Mouse (Mus musculus) forebrain, embryonic 15.5 days (tissue): ENCODE data around the gene Eppin. TPM values are rescaled to one million over a fixed set of nuclear protein-coding genes. Genes with fewer than 3 reads are reported as not detected.

ENCODE experiments used
- ATAC-seq: fragments of 200-750 bp; cut with Nextera tagmentation; replicated peaks from 2 replicates; pipeline ENCODE4 v1.8.0; 2017; ENCODE audit warnings: mild to moderate bottlenecking, moderate TSS enrichment, moderate library complexity
- H3K27ac ChIP-seq: fragments of 300-500 bp; sonication (generic); replicated peaks from 2 replicates; pipeline ENCODE4 v1.5.1; 2015; ENCODE audit warnings: mild to moderate bottlenecking, inconsistent platforms
- H3K27me3 ChIP-seq: fragments of 300-500 bp; sonication (generic); 2 replicates; pipeline ENCODE4 v1.6.1; 2015; ENCODE audit warnings: inconsistent platforms
- H3K36me3 ChIP-seq: fragments of 300-500 bp; sonication (generic); 2 replicates; pipeline ENCODE4 v1.6.1; 2015; ENCODE audit warnings: mild to moderate bottlenecking, inconsistent platforms
- H3K4me1 ChIP-seq: fragments of 300-500 bp; sonication (generic); 2 replicates; pipeline ENCODE4 v1.6.1; 2015; ENCODE audit warnings: inconsistent platforms
- H3K4me2 ChIP-seq: fragments of 300-500 bp; sonication (generic); replicated peaks from 2 replicates; pipeline ENCODE4 v1.6.1; 2015; ENCODE audit warnings: mild to moderate bottlenecking, inconsistent platforms
- H3K4me3 ChIP-seq: fragments of 300-500 bp; sonication (generic); 2 replicates; pipeline ENCODE4 v1.5.1; 2015; ENCODE audit warnings: mild to moderate bottlenecking, inconsistent platforms
- H3K9ac ChIP-seq: fragments of 300-500 bp; sonication (generic); replicated peaks from 2 replicates; pipeline ENCODE4 v1.6.1; 2015; ENCODE audit warnings: mild to moderate bottlenecking, inconsistent platforms
- H3K9me3 ChIP-seq: fragments of 300-500 bp; sonication (generic); 2 replicates; pipeline ENCODE4 v1.6.1; 2016; ENCODE audit warnings: inconsistent platforms
- WGBS: fragments of 180-500 bp; shearing (Covaris S2); methylation state at CpG from one replicate; pipeline ENCODE4 v1.1.7; 2015; ENCODE audit warnings: mixed read lengths; 5-methylcytosine and 5-hydroxymethylcytosine counted together
- polyA plus RNA-seq: library from polyadenylated mRNA; unstranded; fragments of >200 nt; fragmentation: Nextera tagmentation; extraction: Ambion mirVana; gene quantifications from 2 replicates; pipeline ENCODE4 v1.2.1, GENCODE M21; 2015

Gene Eppin
- polyA plus RNA-seq, 1 experiment from 2014 or later: not detected

GRCm38 (mm10) chr2:164551502-164551901 lies 41.9 kb downstream of the Eppin start:
- Histone ChIP-seq H3K9me3 (no peaks in the 10 kb centered on the region), H3K4me3 (no peak overlapping the region), H3K36me3 (no peaks in the 10 kb centered on the region), H3K4me2 (no peak overlapping the region), H3K27me3 (no peaks in the 10 kb centered on the region), H3K4me1 (no peaks in the 10 kb centered on the region), H3K27ac (no peak overlapping the region), H3K9ac (no peak overlapping the region)
- WGBS: 90% methylated on average over 9 of the region's 9 CpGs
- no peak for ATAC-seq

- H3K9me3 ChIP-seq: no peaks in the 10 kb centered on the region
- H3K4me2 ChIP-seq: no peak overlapping the region
- H3K4me1 ChIP-seq: no peaks in the 10 kb centered on the region
- 78% methylated on average over 2 of the region's 2 CpGs for WGBS
- no peaks in the 10 kb centered on the region for H3K27me3 ChIP-seq
- H3K27ac ChIP-seq: no peak overlapping the region
- H3K36me3 ChIP-seq: no peaks in the 10 kb centered on the region
- ATAC-seq: no peak
- no peak overlapping the region for H3K9ac ChIP-seq
- no peak overlapping the region for H3K4me3 ChIP-seq
Measured at GRCm38 (mm10) chr2:164550895-164551269, 42.5 kb downstream of the Eppin start.

GRCm38 (mm10) chr2:164549963-164550894 lies 43.2 kb downstream of the Eppin start:
- H3K9me3 ChIP-seq: no peaks in the 10 kb centered on the region
- H3K27ac ChIP-seq: no peak overlapping the region
- no peak overlapping the region for H3K4me2 ChIP-seq
- ATAC-seq: no peak
- WGBS: 21% methylated on average over 10 of the region's 10 CpGs
- no peaks in the 10 kb centered on the region for H3K27me3 ChIP-seq
- H3K4me3 ChIP-seq: no peak overlapping the region
- H3K36me3 ChIP-seq: no peaks in the 10 kb centered on the region
- no peaks in the 10 kb centered on the region for H3K4me1 ChIP-seq
- no peak overlapping the region for H3K9ac ChIP-seq

GRCm38 (mm10) chr2:164549338-164549737 lies 44.1 kb downstream of the Eppin start:
- Histone ChIP-seq H3K4me3 (no peak overlapping the region), H3K27ac (no peak overlapping the region), H3K4me2 (no peak overlapping the region), H3K27me3 (no peaks in the 10 kb centered on the region), H3K4me1 (no peaks in the 10 kb centered on the region), H3K36me3 (no peaks in the 10 kb centered on the region), H3K9ac (no peak overlapping the region), H3K9me3 (no peaks in the 10 kb centered on the region)
- no peak for ATAC-seq
- 47% methylated on average over 4 of the region's 4 CpGs for WGBS

GRCm38 (mm10) chr2:164544454-164545097 lies 48.8 kb downstream of the Eppin start:
- no peak for ATAC-seq
- WGBS: 56% methylated on average over 5 of the region's 5 CpGs
- H3K4me3 ChIP-seq: no peak overlapping the region
- H3K27ac ChIP-seq: no peak overlapping the region
- H3K4me2 ChIP-seq: no peak overlapping the region
- no peaks in the 10 kb centered on the region for H3K27me3 ChIP-seq
- no peaks in the 10 kb centered on the region for H3K36me3 ChIP-seq
- H3K4me1 ChIP-seq: no peaks in the 10 kb centered on the region
- H3K9ac ChIP-seq: no peak overlapping the region
- no peaks in the 10 kb centered on the region for H3K9me3 ChIP-seq

- ATAC-seq: no peak
- no peaks in the 10 kb centered on the region for H3K9me3 ChIP-seq
- H3K27me3 ChIP-seq: no peaks in the 10 kb centered on the region
- no peaks in the 10 kb centered on the region for H3K36me3 ChIP-seq
- H3K4me2 ChIP-seq: no peak overlapping the region
- H3K27ac ChIP-seq: no peak overlapping the region
- H3K4me3 ChIP-seq: no peak overlapping the region
- WGBS: 74% methylated on average over 2 of the region's 2 CpGs
- no peaks in the 10 kb centered on the region for H3K4me1 ChIP-seq
- H3K9ac ChIP-seq: no peak overlapping the region
Measured at GRCm38 (mm10) chr2:164543745-164544144, 49.6 kb downstream of the Eppin start.

GRCm38 (mm10) chr2:164542598-164542997 lies 50.8 kb downstream of the Eppin start:
- Histone ChIP-seq H3K9ac (no peak overlapping the region), H3K27ac (no peak overlapping the region), H3K27me3 (no peaks in the 10 kb centered on the region), H3K9me3 (no peaks in the 10 kb centered on the region), H3K4me3 (no peak overlapping the region), H3K36me3 (no peaks in the 10 kb centered on the region), H3K4me1 (no peaks in the 10 kb centered on the region), H3K4me2 (no peak overlapping the region)
- WGBS: 83% methylated on average over 7 of the region's 7 CpGs
- ATAC-seq: no peak

GRCm38 (mm10) chr2:164542132-164542531 lies 51.3 kb downstream of the Eppin start:
- Histone ChIP-seq H3K4me2 (no peak overlapping the region), H3K4me1 (no peaks in the 10 kb centered on the region), H3K9me3 (no peaks in the 10 kb centered on the region), H3K9ac (no peak overlapping the region), H3K36me3 (no peaks in the 10 kb centered on the region), H3K27me3 (no peaks in the 10 kb centered on the region), H3K27ac (no peak overlapping the region), H3K4me3 (no peak overlapping the region)
- WGBS: 67% methylated on average over 5 of the region's 5 CpGs
- ATAC-seq: no peak

- ATAC-seq: no peak
- no peaks in the 10 kb centered on the region for H3K36me3 ChIP-seq
- H3K4me1 ChIP-seq: no peaks in the 10 kb centered on the region
- WGBS: 45% methylated on average over 8 of the region's 8 CpGs
- no peak overlapping the region for H3K9ac ChIP-seq
- H3K4me3 ChIP-seq: no peak overlapping the region
- no peaks in the 10 kb centered on the region for H3K9me3 ChIP-seq
- no peak overlapping the region for H3K27ac ChIP-seq
- no peak overlapping the region for H3K4me2 ChIP-seq
- no peaks in the 10 kb centered on the region for H3K27me3 ChIP-seq
Measured at GRCm38 (mm10) chr2:164540652-164541427, 52.6 kb downstream of the Eppin start.

Other genes with a start within 250 kb of the Eppin start
- gene Slpi, start 204.5 kb downstream of the Eppin start, polyA plus RNA-seq: 0.29 TPM in 1 of 2 replicates, not detected in the other
- gene Rbpjl, start 190.5 kb downstream of the Eppin start, polyA plus RNA-seq: 0.05 TPM in 1 of 2 replicates, not detected in the other
- gene Matn4, start 188.4 kb downstream of the Eppin start, polyA plus RNA-seq: 0.94 and 1.1 TPM in 2 replicates
- 6.1 and 6.4 TPM in 2 replicates for gene Sdc4, start 149.7 kb downstream of the Eppin start, polyA plus RNA-seq
- 76.6 and 82.2 TPM in 2 replicates for gene Sys1, start 136.6 kb downstream of the Eppin start, polyA plus RNA-seq
- 6.0 and 6.9 TPM in 2 replicates for gene Gm20458, start 132.6 kb downstream of the Eppin start, polyA plus RNA-seq
- not detected in 2 replicates for gene Trp53tg5, start 119.9 kb downstream of the Eppin start, polyA plus RNA-seq
- gene Dbndd2, start 107.5 kb downstream of the Eppin start, polyA plus RNA-seq: 8.1 and 9.1 TPM in 2 replicates
- gene Pigt, start 96.1 kb downstream of the Eppin start, polyA plus RNA-seq: 55.5 and 60.0 TPM in 2 replicates
- 4.3 and 4.5 TPM in 2 replicates for gene Wfdc2, start 31.2 kb downstream of the Eppin start, polyA plus RNA-seq
- gene Spint3, start 20.1 kb downstream of the Eppin start, polyA plus RNA-seq: not detected in 2 replicates
- gene Wfdc6a, start 8.1 kb downstream of the Eppin start, polyA plus RNA-seq: not detected in 2 replicates
- not detected in 2 replicates for gene Wfdc6b, start 19.9 kb upstream of the Eppin start, polyA plus RNA-seq
- gene Wfdc8, start 20.0 kb upstream of the Eppin start, polyA plus RNA-seq: not detected in 2 replicates
- not detected in 2 replicates for gene Wfdc16, start 45.2 kb upstream of the Eppin start, polyA plus RNA-seq
- not detected in 2 replicates for gene Wfdc10, start 62.5 kb upstream of the Eppin start, polyA plus RNA-seq
- gene Wfdc9, start 63.0 kb upstream of the Eppin start, polyA plus RNA-seq: not detected in 2 replicates
- not detected in 2 replicates for gene Wfdc11, start 80.5 kb upstream of the Eppin start, polyA plus RNA-seq
- not detected in 2 replicates for gene Wfdc13, start 91.5 kb upstream of the Eppin start, polyA plus RNA-seq
- not detected in 2 replicates for gene Spint4, start 104.9 kb upstream of the Eppin start, polyA plus RNA-seq
- not detected in 2 replicates for gene Spint5, start 121.7 kb upstream of the Eppin start, polyA plus RNA-seq
- gene Wfdc3, start 152.3 kb upstream of the Eppin start, polyA plus RNA-seq: 1.1 and 1.7 TPM in 2 replicates
- 73.9 and 74.9 TPM in 2 replicates for gene Dnttip1, start 152.4 kb upstream of the Eppin start, polyA plus RNA-seq
- 199 and 232 TPM in 2 replicates for gene Ube2c, start 176.3 kb upstream of the Eppin start, polyA plus RNA-seq
- gene Tnnc2, start 186.4 kb upstream of the Eppin start, polyA plus RNA-seq: 0.45 and 0.60 TPM in 2 replicates
- gene Snx21, start 192.2 kb upstream of the Eppin start, polyA plus RNA-seq: 24.6 and 29.8 TPM in 2 replicates
- gene Acot8, start 211.3 kb upstream of the Eppin start, polyA plus RNA-seq: 17.1 and 17.2 TPM in 2 replicates
- gene Zswim3, start 211.5 kb upstream of the Eppin start, polyA plus RNA-seq: 13.9 and 14.5 TPM in 2 replicates
- 22.8 TPM in 2 replicates for gene Zswim1, start 229.1 kb upstream of the Eppin start, polyA plus RNA-seq
- gene Spata25, start 234.9 kb upstream of the Eppin start, polyA plus RNA-seq: not detected in 2 replicates
- 97.7 and 98.4 TPM in 2 replicates for gene Ctsa, start 239.3 kb upstream of the Eppin start, polyA plus RNA-seq
- gene Neurl2, start 239.9 kb upstream of the Eppin start, polyA plus RNA-seq: 5.6 and 6.5 TPM in 2 replicates